Mouse (Mus musculus) liver, adult 10 weeks (tissue): Measurements from ENCODE around the gene Syngr4. TPM values are rescaled to one million over a fixed set of nuclear protein-coding genes. Genes with fewer than 3 reads are reported as not detected.

Source experiments
- polyA plus RNA-seq: library from polyadenylated mRNA; stranded (reverse); fragments of 350-450 nt; fragmentation: Illumina TruSeq; extraction: RNeasy Lipid Tissue Mini Kit (QIAGEN cat#74804); gene quantifications from one replicate; pipeline ENCODE4 v1.2.3, GENCODE M21; 2014; ENCODE audit warnings: low read depth, low replicate concordance

The Syngr4 gene
- not detected for polyA plus RNA-seq

GRCm38 (mm10) chr7:45896517-45897257 lies at the start of gene Syngr4, which contains the start of gene Tmem143:
Gene Syngr4, minus strand, starts transcription at chr7:45896714.
Gene Tmem143, plus strand, starts transcription at chr7:45896941.

GRCm38 (mm10) chr7:45923762-45924428 lies 27.4 kb upstream of the Syngr4 start, which contains the start of gene Ccdc114:
Gene Ccdc114, plus strand, starts transcription at chr7:45924072.

DNA sequence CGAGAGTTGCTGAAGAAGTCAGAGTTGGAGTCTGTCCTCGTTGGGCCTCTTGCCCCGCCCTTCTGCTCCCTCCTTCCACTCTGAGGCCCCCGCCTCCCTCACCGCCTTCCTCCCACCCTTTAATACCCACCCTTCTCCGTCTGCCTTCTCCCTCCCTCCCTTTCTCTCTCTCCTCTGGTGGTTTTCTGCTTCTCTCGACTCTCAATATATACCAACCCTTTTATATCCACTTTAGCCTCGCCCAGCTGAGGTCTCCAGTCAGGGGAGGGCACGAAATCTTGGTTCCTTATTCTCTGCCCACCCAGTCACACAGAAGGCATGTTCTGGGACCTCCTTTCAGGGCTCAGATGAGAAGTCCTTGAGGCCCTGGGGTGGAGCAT lies 24.7 kb upstream of the Syngr4 start, which contains the start of gene Emp3:
Emp3 (minus strand) TSS at position 163 of the 380 bp plus-strand sequence.

DNA sequence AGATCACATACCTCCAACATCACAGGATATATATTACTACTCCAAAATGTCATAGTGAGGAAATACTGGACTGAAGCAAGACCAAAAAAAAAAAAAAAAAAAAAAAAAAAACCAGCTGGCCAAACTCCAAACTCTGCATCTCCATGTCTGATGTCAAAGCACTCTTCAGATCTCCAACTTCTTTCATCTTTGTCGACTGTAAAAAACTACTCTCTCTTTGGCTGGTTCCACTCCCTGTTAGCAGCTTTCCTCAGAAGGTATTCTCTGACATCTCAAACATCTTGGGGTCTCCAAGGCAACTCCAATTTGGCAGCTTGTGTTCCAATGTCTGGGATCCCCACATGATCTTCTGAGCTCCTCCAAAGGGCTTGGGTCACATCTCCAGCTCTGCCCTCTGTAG lies 18.2 kb downstream of the Syngr4 start, which contains the start of gene Grin2d:
Grin2d (minus strand) TSS at position 101 of the 400 bp plus-strand sequence.

DNA sequence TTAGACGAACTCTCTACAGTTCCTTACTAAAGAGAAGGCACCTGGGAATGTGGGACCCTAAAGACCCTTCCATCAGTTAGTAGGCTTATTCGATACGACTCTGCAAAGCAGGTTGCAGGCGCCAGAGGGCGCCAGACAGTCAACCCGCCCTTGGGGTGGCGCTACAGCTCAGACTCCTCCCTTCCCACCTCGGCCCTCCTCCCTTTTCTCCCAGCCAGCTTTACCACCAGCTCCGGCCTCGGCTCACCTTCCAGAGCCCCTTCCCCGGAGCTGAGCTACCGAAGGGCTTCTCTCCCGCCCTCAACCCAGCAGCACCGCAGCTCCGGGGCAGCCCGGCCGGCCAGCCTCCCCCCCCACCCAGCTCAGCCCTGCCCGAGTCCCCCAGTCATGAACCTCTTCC lies 23.9 kb downstream of the Syngr4 start, which contains the start of gene Kdelr1:
Kdelr1 (plus strand) TSS at position 149 of the 400 bp plus-strand sequence.

Other genes starting within 250 kb of the Syngr4 start
- gene Fut2, start 230.3 kb downstream of the Syngr4 start, polyA plus RNA-seq, result not detected
- gene Ntn5, start 212.7 kb downstream of the Syngr4 start, polyA plus RNA-seq, result not detected
- not detected for gene Sec1, start 202.3 kb downstream of the Syngr4 start, polyA plus RNA-seq
- not detected for gene Car11, start 196.9 kb downstream of the Syngr4 start, polyA plus RNA-seq
- gene Dbp, start 191.6 kb downstream of the Syngr4 start, polyA plus RNA-seq, result 2.3 TPM
- gene Rpl18, start 181.3 kb downstream of the Syngr4 start, polyA plus RNA-seq, result 8.0 TPM
- 1.6 TPM for gene Sphk2, start 178.7 kb downstream of the Syngr4 start, polyA plus RNA-seq
- not detected for gene Fam83e, start 175.5 kb downstream of the Syngr4 start, polyA plus RNA-seq
- not detected for gene Spaca4, start 170.9 kb downstream of the Syngr4 start, polyA plus RNA-seq
- gene Lmtk3, start 113.0 kb downstream of the Syngr4 start, polyA plus RNA-seq, result not detected
- not detected for gene Sult2b1, start 112.0 kb downstream of the Syngr4 start, polyA plus RNA-seq
- 9.5 TPM for gene Cyth2, start 82.1 kb downstream of the Syngr4 start, polyA plus RNA-seq
- not detected for gene Kcnj14, start 71.9 kb downstream of the Syngr4 start, polyA plus RNA-seq
- 0.66 TPM for gene Grwd1, start 65.8 kb downstream of the Syngr4 start, polyA plus RNA-seq
- gene Kdelr1, start 23.9 kb downstream of the Syngr4 start, polyA plus RNA-seq, result 63.8 TPM
- gene Grin2d, start 18.3 kb downstream of the Syngr4 start, polyA plus RNA-seq, result not detected
- 2.9 TPM for gene Tmem143, start 227 bp upstream of the Syngr4 start, polyA plus RNA-seq
- not detected for gene Emp3, start 24.7 kb upstream of the Syngr4 start, polyA plus RNA-seq
- gene Ccdc114, start 27.4 kb upstream of the Syngr4 start, polyA plus RNA-seq, result not detected
- gene Abcc6, start 133.6 kb upstream of the Syngr4 start, polyA plus RNA-seq, result 4.5 TPM
- 2.9 TPM for gene Nomo1, start 137.0 kb upstream of the Syngr4 start, polyA plus RNA-seq
- not detected for gene Kcnj11, start 204.1 kb upstream of the Syngr4 start, polyA plus RNA-seq